Mouse (Mus musculus) midbrain, embryonic 12.5 days (tissue): ENCODE measurements around the gene Pax1. TPM values are rescaled to one million over a fixed set of nuclear protein-coding genes. Genes with fewer than 3 reads are reported as not detected.
A peak's percentile ranks its signal among the peaks of the same experiment; 100 is the strongest.

Experiments used
- ATAC-seq: fragments of 200-750 bp; cut with Nextera tagmentation; 2 replicates; pipeline ENCODE4 v1.8.0; 2017; ENCODE audit warnings: low read depth, moderate TSS enrichment, moderate library complexity; ENCODE audit not compliant: low FRiP score
- H3K27ac ChIP-seq: fragments of 300-500 bp; sonication (generic); replicated peaks from 2 replicates; pipeline ENCODE4 v1.5.1; 2016; ENCODE audit warnings: mild to moderate bottlenecking
- H3K27me3 ChIP-seq: fragments of 300-500 bp; sonication (generic); 2 replicates; pipeline ENCODE4 v1.6.1; 2016; ENCODE audit warnings: mild to moderate bottlenecking
- H3K36me3 ChIP-seq: fragments of 300-500 bp; sonication (generic); 2 replicates; pipeline ENCODE4 v1.6.1; 2016
- H3K4me1 ChIP-seq: fragments of 300-500 bp; sonication (generic); 2 replicates; pipeline ENCODE4 v1.6.1; 2016
- H3K4me2 ChIP-seq: fragments of 300-500 bp; sonication (generic); replicated peaks from 2 replicates; pipeline ENCODE4 v1.6.1; 2016; ENCODE audit warnings: mild to moderate bottlenecking, moderate library complexity
- H3K4me3 ChIP-seq: fragments of 300-500 bp; sonication (generic); 2 replicates; pipeline ENCODE4 v1.5.1; 2016; ENCODE audit warnings: mild to moderate bottlenecking
- H3K9ac ChIP-seq: fragments of 300-500 bp; sonication (generic); replicated peaks from 2 replicates; pipeline ENCODE4 v1.6.1; 2016; ENCODE audit warnings: mild to moderate bottlenecking, moderate library complexity
- H3K9me3 ChIP-seq: fragments of 300-500 bp; sonication (generic); 2 replicates; pipeline ENCODE4 v1.6.1; 2016; ENCODE audit warnings: mild to moderate bottlenecking
- WGBS: fragments of 180-500 bp; shearing (Covaris S2); methylation state at CpG from one replicate; pipeline ENCODE4 v1.1.7; 2016; 5-methylcytosine and 5-hydroxymethylcytosine counted together
- polyA plus RNA-seq: library from polyadenylated mRNA; unstranded; fragments of >200 nt; fragmentation: Nextera tagmentation; extraction: Ambion mirVana; gene quantifications from 2 replicates; pipeline ENCODE4 v1.2.1, GENCODE M21; 2016

Gene Pax1
- polyA plus RNA-seq, 1 experiment from 2014 or later, result 0.70 TPM

DNA sequence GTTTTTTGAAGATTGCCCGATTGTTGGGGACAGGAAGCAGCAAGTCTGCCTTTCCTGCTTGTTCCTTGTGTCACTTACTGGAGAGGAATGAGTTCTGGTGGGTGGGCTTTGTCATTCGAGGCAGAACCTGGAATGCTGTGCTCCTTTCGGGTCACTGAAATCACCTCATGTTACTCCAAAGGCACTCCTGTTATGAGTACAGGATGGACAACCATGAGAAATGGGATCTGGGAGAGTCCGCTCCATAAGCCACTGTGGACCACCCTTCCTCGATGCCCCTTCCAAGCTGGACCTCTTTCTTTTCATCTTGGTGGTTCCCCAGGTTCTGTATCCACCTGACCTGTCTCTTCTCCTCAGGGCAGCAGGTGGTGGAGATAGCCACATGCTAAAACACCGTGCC is 2.5 kb downstream of the Pax1 start:
- ATAC-seq, result no peak
- no peak overlapping the region for H3K27ac ChIP-seq
- 9% methylated on average over 6 of the region's 6 CpGs for WGBS

DNA sequence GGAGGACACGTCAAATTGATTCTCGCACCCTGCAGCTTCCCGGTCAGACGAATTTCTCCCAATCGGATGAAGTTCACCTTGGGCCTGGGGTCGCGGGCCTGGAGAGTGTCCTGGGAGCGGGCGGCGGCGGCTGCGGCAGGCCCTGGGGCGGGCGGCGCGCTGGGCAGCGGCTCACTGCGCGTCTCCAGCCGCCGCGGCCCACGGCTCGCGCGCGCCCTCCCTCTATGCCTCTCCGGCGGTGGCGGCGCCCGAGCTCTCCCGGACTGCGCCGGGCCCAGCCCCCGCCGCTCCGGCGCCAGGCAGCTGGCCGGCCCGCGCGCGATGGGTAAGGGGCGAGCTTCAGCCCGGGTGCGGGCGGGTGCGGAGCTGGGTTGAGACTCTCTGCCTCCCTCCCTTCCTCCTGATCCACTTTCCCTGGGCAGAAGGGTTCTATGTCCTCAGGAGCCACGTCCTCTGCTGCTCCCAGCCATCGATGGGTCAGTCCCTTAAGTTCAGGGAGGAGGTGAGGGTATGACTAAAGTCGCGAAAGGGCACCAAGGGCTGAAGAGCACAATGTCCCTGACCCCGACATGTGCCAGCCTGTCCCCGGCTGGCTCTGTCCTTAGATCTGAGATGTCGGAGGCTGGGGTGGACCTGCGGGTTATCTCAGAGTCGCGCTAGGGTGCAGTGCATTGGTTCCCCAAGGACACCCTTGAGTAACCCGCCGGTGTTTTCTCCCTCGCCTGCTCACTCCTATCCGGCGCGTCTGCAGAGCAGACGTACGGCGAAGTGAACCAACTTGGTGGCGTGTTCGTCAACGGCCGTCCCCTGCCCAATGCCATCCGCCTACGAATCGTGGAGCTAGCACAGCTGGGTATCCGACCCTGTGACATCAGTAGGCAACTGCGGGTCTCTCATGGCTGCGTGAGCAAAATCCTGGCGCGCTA is 3.5 kb downstream of the Pax1 start:
- Histone ChIP-seq H3K4me1 (peaks cover 10% of the 10 kb centered on the region; the same call in 1 of the 2 replicates), H3K9me3 (no peaks in the 10 kb centered on the region), H3K27me3 (peaks cover 92% of the 10 kb centered on the region)

More for the DNA sequence above, 2.5 kb downstream of the Pax1 start:
- Histone ChIP-seq H3K4me1 (peaks cover 10% of the 10 kb centered on the region; the same call in 1 of the 2 replicates), H3K9me3 (no peaks in the 10 kb centered on the region), H3K4me3 (no peak overlapping the region), H3K27me3 (peaks cover 93% of the 10 kb centered on the region), H3K9ac (no peak overlapping the region), H3K36me3 (no peaks in the 10 kb centered on the region), H3K4me2 (no peak overlapping the region)

DNA sequence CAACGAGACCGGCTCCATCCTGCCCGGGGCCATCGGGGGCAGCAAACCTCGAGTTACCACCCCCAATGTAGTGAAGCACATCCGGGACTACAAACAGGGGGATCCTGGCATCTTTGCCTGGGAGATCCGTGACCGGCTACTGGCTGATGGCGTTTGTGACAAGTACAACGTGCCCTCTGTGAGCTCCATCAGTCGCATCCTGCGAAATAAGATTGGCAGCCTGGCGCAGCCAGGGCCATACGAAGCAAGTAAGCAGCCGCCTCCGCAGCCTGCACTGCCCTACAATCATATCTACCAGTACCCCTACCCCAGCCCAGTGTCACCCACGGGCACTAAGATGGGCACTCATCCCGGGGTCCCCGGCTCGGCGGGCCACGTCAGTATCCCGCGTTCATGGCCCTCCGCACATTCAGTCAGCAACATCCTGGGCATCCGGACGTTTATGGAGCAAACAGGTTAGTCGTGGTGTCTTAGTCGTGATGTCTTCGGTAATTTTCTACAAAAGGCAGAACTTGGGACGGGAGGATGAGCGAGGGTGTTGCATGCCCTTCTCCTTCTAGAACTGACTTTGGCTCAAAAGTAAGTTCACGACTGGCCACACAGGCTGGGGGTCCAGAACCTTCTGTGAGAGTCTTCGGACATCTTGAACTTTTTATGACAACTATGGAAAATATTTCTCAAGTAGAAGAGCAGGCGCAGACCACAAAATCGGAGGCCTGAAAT is 4.3 kb downstream of the Pax1 start:
- no peak overlapping the region for H3K4me2 ChIP-seq
- no peak overlapping the region for H3K9ac ChIP-seq
- peaks cover 92% of the 10 kb centered on the region for H3K27me3 ChIP-seq
- H3K9me3 ChIP-seq, result no peaks in the 10 kb centered on the region
- 2% methylated on average over 35 of the region's 36 CpGs for WGBS
- H3K4me3 ChIP-seq, result 0 out of 2 replicates have a peak overlapping the region, but pooled peaks have one; percentile 32
- H3K4me1 ChIP-seq, result peaks cover 10% of the 10 kb centered on the region; the same call in 1 of the 2 replicates
- H3K27ac ChIP-seq, result no peak overlapping the region
- no peak for ATAC-seq
- no peaks in the 10 kb centered on the region for H3K36me3 ChIP-seq

More for the DNA sequence above, 3.5 kb downstream of the Pax1 start:
- under 1% methylated on average over 68 of the region's 80 CpGs for WGBS
- no peak overlapping the region for H3K27ac ChIP-seq
- peak overlapping the region; percentile 46 for H3K4me2 ChIP-seq
- peak; percentile 60 for ATAC-seq
- peak overlapping the region; percentile 32 for H3K4me3 ChIP-seq
- H3K36me3 ChIP-seq, result no peaks in the 10 kb centered on the region
- no peak overlapping the region for H3K9ac ChIP-seq

DNA sequence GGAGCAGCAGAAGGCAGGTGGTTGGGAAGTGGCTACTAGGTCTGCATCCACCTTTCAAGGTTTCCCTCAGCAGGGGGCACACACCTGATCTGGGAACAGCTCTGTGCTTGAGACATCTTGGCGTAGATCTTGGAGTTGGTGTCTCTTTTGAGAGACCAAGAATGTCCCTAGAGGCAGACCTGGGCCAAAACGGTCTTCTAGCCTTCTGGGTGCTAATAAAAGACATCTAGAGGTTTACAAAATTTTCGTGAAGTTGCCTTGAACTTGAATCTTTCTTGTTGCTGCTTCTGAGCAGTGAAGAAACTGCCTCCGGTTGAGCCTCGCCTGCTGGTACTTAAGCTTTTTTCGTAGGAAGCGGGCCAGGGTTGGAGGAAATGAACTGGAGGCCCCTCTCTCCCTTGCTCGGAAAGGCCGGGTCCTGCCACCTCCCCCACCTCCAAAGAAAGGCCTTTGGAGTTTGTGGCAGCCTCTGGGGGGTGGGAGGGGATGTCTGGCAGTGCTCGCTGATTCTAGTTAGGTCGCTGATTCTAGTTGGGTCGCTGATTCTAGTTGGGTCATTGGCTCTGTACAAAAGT is 5.6 kb downstream of the Pax1 start:
- no peak overlapping the region for H3K4me3 ChIP-seq
- no peak overlapping the region for H3K9ac ChIP-seq
- H3K27me3 ChIP-seq, result peaks cover 92% of the 10 kb centered on the region
- H3K4me2 ChIP-seq, result no peak overlapping the region
- WGBS, result 2% methylated on average over 12 of the region's 12 CpGs
- no peak for ATAC-seq
- H3K4me1 ChIP-seq, result peaks cover 10% of the 10 kb centered on the region; the same call in 1 of the 2 replicates
- H3K36me3 ChIP-seq, result no peaks in the 10 kb centered on the region
- H3K27ac ChIP-seq, result no peak overlapping the region
- H3K9me3 ChIP-seq, result no peaks in the 10 kb centered on the region

DNA sequence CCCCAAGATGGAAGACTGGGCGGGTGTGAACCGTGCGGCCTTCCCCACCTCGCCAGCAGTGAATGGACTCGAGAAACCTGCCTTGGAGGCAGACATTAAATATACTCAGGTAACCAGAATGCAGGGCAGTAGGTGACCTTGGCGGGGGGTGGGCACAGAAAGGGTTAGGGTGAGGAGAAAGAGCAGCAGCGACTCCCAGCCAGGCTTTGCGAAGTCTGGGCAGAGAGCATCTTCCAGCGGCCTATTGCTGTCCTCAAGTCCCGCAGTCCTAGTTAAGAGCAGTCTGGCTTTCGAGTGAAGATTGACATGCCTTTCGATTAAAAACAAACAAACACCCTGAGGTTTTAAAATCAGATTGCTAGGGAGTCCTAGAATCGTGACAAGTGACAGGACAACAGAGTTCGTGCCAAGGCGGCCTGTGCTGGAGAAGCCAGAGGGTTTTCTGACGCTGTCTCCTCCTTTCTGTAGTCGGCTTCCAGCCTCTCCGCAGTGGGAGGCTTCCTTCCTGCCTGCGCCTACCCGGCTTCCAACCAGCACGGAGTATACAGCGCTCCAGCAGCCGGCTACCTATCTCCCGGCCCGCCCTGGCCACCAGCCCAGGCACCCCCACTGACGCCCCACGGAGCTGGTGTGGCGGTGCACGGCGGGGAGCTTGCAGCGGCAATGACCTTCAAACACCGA is 6.3 kb downstream of the Pax1 start:
- no peak overlapping the region for H3K9ac ChIP-seq
- no peak overlapping the region for H3K4me2 ChIP-seq
- no peak overlapping the region for H3K27ac ChIP-seq
- 1% methylated on average over 32 of the region's 32 CpGs for WGBS
- peaks cover 92% of the 10 kb centered on the region for H3K27me3 ChIP-seq
- 0 out of 2 replicates have a peak overlapping the region, but pooled peaks have one; percentile 3 for H3K4me3 ChIP-seq
- H3K4me1 ChIP-seq, result peaks cover 10% of the 10 kb centered on the region; the same call in 1 of the 2 replicates
- no peaks in the 10 kb centered on the region for H3K36me3 ChIP-seq
- ATAC-seq, result no peak
- H3K9me3 ChIP-seq, result no peaks in the 10 kb centered on the region

DNA sequence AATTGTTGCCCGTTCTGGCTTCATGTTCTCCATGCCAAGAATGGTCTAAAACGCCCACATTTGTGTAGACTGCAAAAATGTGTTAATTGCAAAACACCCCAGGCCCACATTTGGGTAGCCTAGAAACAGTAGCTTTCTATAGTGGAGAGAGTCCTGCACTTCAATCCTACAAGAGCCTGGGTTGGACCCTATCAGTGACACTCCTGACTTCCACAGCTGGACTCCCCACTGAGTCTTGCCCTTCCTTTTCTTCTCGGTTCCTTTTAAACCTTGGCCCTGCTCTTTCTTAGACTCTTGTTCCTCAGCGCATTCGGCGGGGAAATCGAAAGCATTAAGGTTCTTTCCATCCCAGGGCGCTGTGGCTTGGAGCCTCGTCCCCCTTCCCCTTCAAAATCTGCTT is 7.8 kb downstream of the Pax1 start:
- Histone ChIP-seq H3K27me3 (peaks cover 92% of the 10 kb centered on the region), H3K27ac (no peak overlapping the region), H3K4me2 (no peak overlapping the region), H3K9me3 (no peaks in the 10 kb centered on the region), H3K9ac (no peak overlapping the region), H3K4me1 (peaks cover 10% of the 10 kb centered on the region; the same call in 1 of the 2 replicates), H3K4me3 (no peak overlapping the region), H3K36me3 (no peaks in the 10 kb centered on the region)
- WGBS, result 2% methylated on average over 9 of the region's 9 CpGs
- no peak for ATAC-seq

DNA sequence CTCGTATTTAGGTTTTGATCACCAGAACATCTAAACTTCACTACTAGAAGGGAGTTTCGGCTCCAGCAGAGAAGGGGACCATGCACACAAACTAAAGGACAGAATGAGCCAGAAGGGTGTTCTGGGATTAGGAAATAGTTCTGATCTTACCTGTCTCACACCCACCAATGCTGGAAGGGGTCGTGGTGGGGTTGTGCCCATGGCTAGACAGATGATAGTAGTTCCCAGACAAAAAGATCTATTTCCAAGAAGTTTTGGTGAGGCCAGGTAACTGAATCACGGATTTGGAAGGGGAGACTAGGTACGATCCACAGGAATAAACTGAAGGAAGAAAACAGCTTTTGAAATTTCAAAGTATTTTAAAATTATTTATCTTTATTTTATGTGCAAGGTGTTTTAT is 8.4 kb downstream of the Pax1 start:
- Histone ChIP-seq H3K4me3 (no peak overlapping the region), H3K36me3 (no peaks in the 10 kb centered on the region), H3K4me2 (no peak overlapping the region), H3K27ac (no peak overlapping the region), H3K9me3 (no peaks in the 10 kb centered on the region), H3K27me3 (peaks cover 92% of the 10 kb centered on the region), H3K4me1 (peaks cover 7% of the 10 kb centered on the region; the same call in 1 of the 2 replicates), H3K9ac (no peak overlapping the region)
- 12% methylated on average over 5 of the region's 5 CpGs for WGBS
- ATAC-seq, result no peak

DNA sequence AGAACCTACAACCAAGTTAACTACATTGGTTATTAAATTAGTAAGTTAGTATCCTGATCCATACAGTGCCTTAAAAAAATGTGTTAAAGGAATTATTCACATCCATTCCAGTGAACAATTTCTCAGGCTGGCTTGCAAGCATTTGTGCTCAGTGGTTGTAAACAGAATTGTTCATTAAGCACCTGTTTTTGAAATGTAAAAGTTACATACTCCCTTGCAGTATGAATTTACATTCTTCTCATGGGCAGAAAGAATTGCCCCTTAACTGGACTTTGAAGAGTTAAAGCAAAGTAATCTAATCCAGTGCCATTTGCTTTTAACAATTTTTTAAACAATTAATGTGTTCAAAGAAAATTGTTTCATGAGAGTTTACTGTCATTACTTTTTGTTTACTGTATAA is 9.6 kb downstream of the Pax1 start:
- Histone ChIP-seq H3K9ac (no peak overlapping the region), H3K27me3 (peaks cover 89% of the 10 kb centered on the region), H3K4me1 (no peaks in the 10 kb centered on the region), H3K36me3 (no peaks in the 10 kb centered on the region), H3K4me3 (no peak overlapping the region), H3K9me3 (no peaks in the 10 kb centered on the region), H3K4me2 (no peak overlapping the region), H3K27ac (no peak overlapping the region)
- ATAC-seq, result no peak

DNA sequence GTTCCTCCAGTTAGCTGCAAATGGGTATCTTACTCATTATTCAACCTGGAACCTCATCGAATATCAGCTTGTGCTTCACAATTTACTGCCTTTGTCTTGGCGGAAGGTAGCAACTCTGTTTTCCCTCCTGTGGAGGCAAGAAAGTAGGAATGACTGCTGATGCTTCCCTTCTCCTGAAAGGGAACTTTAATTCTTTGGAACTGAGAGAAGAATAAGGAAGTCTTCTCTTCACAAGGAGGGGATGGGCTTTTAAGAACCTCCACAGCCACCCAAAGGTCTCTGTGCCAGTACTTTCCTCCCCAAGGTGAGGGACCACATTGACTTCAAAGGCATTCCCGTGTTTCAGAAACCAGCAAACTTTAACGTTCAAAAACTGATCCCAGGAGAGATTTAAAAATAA is 10.1 kb downstream of the Pax1 start:
- WGBS, result 3% methylated on average over 4 of the region's 4 CpGs
- Histone ChIP-seq H3K4me1 (no peaks in the 10 kb centered on the region), H3K4me2 (no peak overlapping the region), H3K4me3 (no peak overlapping the region), H3K9ac (no peak overlapping the region), H3K27me3 (peaks cover 89% of the 10 kb centered on the region), H3K9me3 (no peaks in the 10 kb centered on the region), H3K36me3 (no peaks in the 10 kb centered on the region), H3K27ac (no peak overlapping the region)
- no peak for ATAC-seq

DNA sequence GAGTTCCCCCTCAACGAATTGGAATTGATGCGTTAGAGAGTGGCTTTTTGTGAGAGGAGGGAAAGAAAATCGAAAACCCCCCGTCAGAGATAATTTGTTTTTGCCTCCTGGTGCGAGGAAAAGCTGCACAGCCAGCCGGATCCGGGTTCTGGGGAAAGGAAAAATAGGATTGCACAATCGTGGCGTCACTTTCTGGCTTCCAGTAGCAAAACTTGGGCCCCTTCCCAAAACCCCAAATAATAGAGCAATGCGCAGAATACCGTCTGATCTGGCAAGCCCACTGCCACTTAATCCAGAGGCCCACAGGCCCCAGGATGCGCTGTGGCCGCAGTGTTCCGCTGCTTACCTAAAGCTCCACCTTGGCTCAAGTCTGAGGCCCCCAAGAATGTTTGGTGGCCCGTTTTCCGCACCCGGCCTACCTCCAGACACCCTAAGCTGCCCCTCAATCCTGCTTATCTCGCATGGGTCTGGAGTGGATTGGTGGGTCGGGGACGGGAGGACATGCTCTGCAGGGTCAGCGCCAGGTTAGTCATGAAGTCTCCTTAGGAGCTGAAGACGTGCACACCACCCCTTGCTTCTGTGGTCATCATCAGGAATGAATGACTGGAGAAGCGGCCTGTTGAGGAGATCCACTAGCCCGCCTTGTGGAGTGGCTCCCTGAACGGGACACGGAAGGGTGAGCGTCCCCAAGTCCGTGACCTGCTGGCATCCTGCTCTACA is 11.4 kb downstream of the Pax1 start:
- ATAC-seq, result 0 out of 2 replicates have a peak, but pooled peaks have one; percentile 10
- H3K4me3 ChIP-seq, result no peak overlapping the region
- peaks cover 89% of the 10 kb centered on the region for H3K27me3 ChIP-seq
- under 1% methylated on average over 28 of the region's 28 CpGs for WGBS
- no peak overlapping the region for H3K9ac ChIP-seq
- no peak overlapping the region for H3K4me2 ChIP-seq
- no peaks in the 10 kb centered on the region for H3K36me3 ChIP-seq
- H3K9me3 ChIP-seq, result no peaks in the 10 kb centered on the region
- no peaks in the 10 kb centered on the region for H3K4me1 ChIP-seq
- no peak overlapping the region for H3K27ac ChIP-seq

DNA sequence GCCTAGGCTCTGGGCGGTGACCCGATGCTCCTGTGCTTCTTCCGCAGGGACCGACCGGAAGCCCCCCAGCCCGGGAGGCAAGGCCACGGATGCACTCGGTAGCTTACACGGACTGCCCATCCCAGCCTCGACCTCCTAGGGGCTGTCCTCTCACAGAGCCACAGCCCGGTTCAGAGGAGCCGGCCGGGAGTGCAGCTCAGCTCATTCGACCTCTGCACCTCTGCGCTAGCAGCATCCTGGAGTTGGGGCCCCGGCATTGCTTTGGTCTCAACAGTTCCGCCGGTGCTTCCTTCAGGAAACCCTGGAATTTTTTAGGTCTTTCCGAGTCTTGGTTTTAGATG is 11.9 kb downstream of the Pax1 start:
- no peaks in the 10 kb centered on the region for H3K4me1 ChIP-seq
- H3K9ac ChIP-seq, result no peak overlapping the region
- WGBS, result 0% methylated on average over 19 of the region's 19 CpGs
- H3K27ac ChIP-seq, result no peak overlapping the region
- no peak overlapping the region for H3K4me2 ChIP-seq
- H3K36me3 ChIP-seq, result no peaks in the 10 kb centered on the region
- no peaks in the 10 kb centered on the region for H3K9me3 ChIP-seq
- no peak overlapping the region for H3K4me3 ChIP-seq
- peaks cover 89% of the 10 kb centered on the region for H3K27me3 ChIP-seq
- peak; percentile 42; the same call in 1 of the 2 replicates for ATAC-seq
